In genomic region chr15:79110031-79110430, GRCm38 (mm10) we compare ENCODE assay signal across 8 mouse cellular contexts. TPM values are rescaled to one million over a fixed set of nuclear protein-coding genes. Genes with fewer than 3 reads are reported as not detected.
A peak's percentile ranks its signal among the peaks of the same experiment; 100 is the strongest.
DNase-seq lines count a peak whose midpoint lies in the region; ATAC-seq and TF ChIP-seq lines count a peak whose summit lies in the region.

No protein-coding gene starts in this region.

- no peaks in the 10 kb centered on the region for H3K27me3 ChIP-seq in heart, embryonic 14.5 days (ENCODE audit: control insufficient read depth, insufficient read depth, low read length)
- no peaks in the 10 kb centered on the region for H3K27me3 ChIP-seq in hindbrain, embryonic 14.5 days (ENCODE audit: control insufficient read depth, insufficient read depth, low read length)
- H3K27me3 ChIP-seq in midbrain, embryonic 13.5 days = peaks cover 10% of the 10 kb centered on the region

- DNase-seq in heart, adult 8-10 months (ENCODE audit: low spot score) = no peak
- DNase-seq in hindbrain, embryonic 14.5 days (ENCODE audit: low spot score) = no peak
- DNase-seq in thymus, adult 18-20 months = no peak
- no peak for DNase-seq in gastrocnemius, adult 18-20 months (ENCODE audit: low spot score)
- no peak for DNase-seq in layer of hippocampus, postnatal 25 days (ENCODE audit: extremely low spot score in 1 of 2, low spot score in 1 of 2)

- no peaks in the 10 kb centered on the region for H3K9me3 ChIP-seq in heart, embryonic 14.5 days (ENCODE audit: control insufficient read depth, low read length)
- no peaks in the 10 kb centered on the region for H3K9me3 ChIP-seq in hindbrain, embryonic 14.5 days (ENCODE audit: control insufficient read depth, low read length)
- H3K9me3 ChIP-seq in midbrain, embryonic 13.5 days = no peaks in the 10 kb centered on the region

- H3K36me3 ChIP-seq in heart, embryonic 14.5 days (ENCODE audit: control insufficient read depth, insufficient read depth, low read length) = peaks cover 25% of the 10 kb centered on the region
- peaks cover 6% of the 10 kb centered on the region for H3K36me3 ChIP-seq in hindbrain, embryonic 14.5 days (replicated peaks; ENCODE audit: control insufficient read depth, insufficient read depth)
- H3K36me3 ChIP-seq in midbrain, embryonic 13.5 days = peaks cover 12% of the 10 kb centered on the region

- H3K9ac ChIP-seq in heart, embryonic 14.5 days (ENCODE audit: low read length) = peak overlapping the region; percentile 99
- peak overlapping the region; percentile 93 for H3K9ac ChIP-seq in hindbrain, embryonic 14.5 days
- H3K9ac ChIP-seq in midbrain, embryonic 13.5 days (replicated peaks) = peak overlapping the region; percentile 89

- no peak for TF ChIP-seq POLR2A in bone marrow macrophage, adult 2 months (IDR thresholded peaks at IDR 0.05; ENCODE audit: borderline replicate concordance, low read depth, low read length)

- peak overlapping the region; percentile 95 for H3K4me2 ChIP-seq in heart, embryonic 14.5 days (ENCODE audit: low read length)
- H3K4me2 ChIP-seq in hindbrain, embryonic 14.5 days (replicated peaks) = peak overlapping the region; percentile 98
- peak overlapping the region; percentile 96 for H3K4me2 ChIP-seq in midbrain, embryonic 13.5 days (replicated peaks)

- peak overlapping the region; percentile 94 to 95 for H3K4me3 ChIP-seq in heart, embryonic 14.5 days (ENCODE audit: control insufficient read depth in 1 of 2, insufficient read depth in 1 of 2, low read depth in 1 of 2, low read length in 2 of 2)
- peak overlapping the region; percentile 95 for H3K4me3 ChIP-seq in bone marrow macrophage, adult 2 months (ENCODE audit: insufficient read depth, low read length)
- peak overlapping the region; percentile 91 for H3K4me3 ChIP-seq in hindbrain, embryonic 14.5 days (replicated peaks; ENCODE audit: low read length)
- peak overlapping the region; percentile 88 for H3K4me3 ChIP-seq in midbrain, embryonic 13.5 days (replicated peaks)

- no peak for TF ChIP-seq CTCF in bone marrow macrophage, adult 2 months (IDR thresholded peaks at IDR 0.05; ENCODE audit: low read depth, low read length)

- H3K27ac ChIP-seq in heart, embryonic 14.5 days (replicated peaks in 1 of 2; ENCODE audit: control insufficient read depth in 1 of 2, insufficient read depth in 1 of 2, low read depth in 2 of 2, low read length in 2 of 2) = peak overlapping the region; percentile 95 to 98
- no peak overlapping the region for H3K27ac ChIP-seq in bone marrow macrophage, adult 2 months (ENCODE audit: insufficient read depth, low read depth, low read length)
- 0 out of 2 replicates have a peak overlapping the region, but pooled peaks have one; percentile 41 for H3K27ac ChIP-seq in hindbrain, embryonic 14.5 days
- no peak overlapping the region for H3K27ac ChIP-seq in midbrain, embryonic 13.5 days

- H3K4me1 ChIP-seq in heart, embryonic 14.5 days (ENCODE audit: control insufficient read depth in 2 of 2, insufficient read depth in 2 of 2, low read length in 2 of 2) = peaks cover 26 to 37% of the 10 kb centered on the region in 2 experiments
- H3K4me1 ChIP-seq in bone marrow macrophage, adult 2 months (ENCODE audit: control insufficient read depth, insufficient read depth, low read length) = peaks cover 26% of the 10 kb centered on the region
- peaks cover 33% of the 10 kb centered on the region for H3K4me1 ChIP-seq in hindbrain, embryonic 14.5 days (replicated peaks; ENCODE audit: control insufficient read depth, insufficient read depth, low read length)
- peaks cover 33% of the 10 kb centered on the region for H3K4me1 ChIP-seq in midbrain, embryonic 13.5 days (replicated peaks)

- 9% methylated on average over 9 of the region's 9 CpGs for WGBS in heart, embryonic 14.5 days
- 15% methylated on average over 9 of the region's 9 CpGs for WGBS in hindbrain, embryonic 14.5 days
- 22% methylated on average over 9 of the region's 9 CpGs for WGBS in midbrain, embryonic 13.5 days

- ATAC-seq in heart, embryonic 14.5 days (ENCODE audit: insufficient number of reproducible peaks, insufficient read depth, low FRiP score, low read depth) = no peak
- no peak for ATAC-seq in hindbrain, embryonic 14.5 days (ENCODE audit: low FRiP score)
- ATAC-seq in midbrain, embryonic 13.5 days = no peak

RNA-seq across cellular contexts. Expression of gene Micall1, which starts 1.3 kb away (rescaled TPM):
- 18.9 and 20.2 TPM in 2 replicates for polyA plus RNA-seq in heart, embryonic 14.5 days (2014; fragmentation: Nextera tagmentation; extraction: Ambion mirVana)
- 10 to 100 TPM; 41.2 to 42.2 (median 41.5) TPM for total RNA-seq in heart, adult 8-10 months (2022)
- polyA plus RNA-seq in bone marrow macrophage, adult 2 months (2012; ENCODE audit: insufficient read depth, insufficient read length, missing spikeins) = 16.2 and 16.3 TPM in 2 replicates
- 12.9 and 14.3 TPM in 2 replicates for polyA plus RNA-seq in hindbrain, embryonic 14.5 days (2014; fragmentation: Nextera tagmentation; extraction: Ambion mirVana)
- polyA plus RNA-seq in midbrain, embryonic 13.5 days (2015; fragmentation: Nextera tagmentation; extraction: Ambion mirVana) = 8.6 and 9.5 TPM in 2 replicates
- 10 to 100 TPM; 10.3 to 10.8 TPM for total RNA-seq in gastrocnemius, adult 18-20 months (2021)
- total RNA-seq in layer of hippocampus, postnatal 25 days (2021) = 10 to 100 TPM; 34.3 to 41.6 TPM

RNA-seq across cellular contexts. Expression of gene Polr2f, which starts 30.8 kb away (rescaled TPM):
- polyA plus RNA-seq in heart, embryonic 14.5 days (2014; fragmentation: Nextera tagmentation; extraction: Ambion mirVana) = 271 and 299 TPM in 2 replicates
- 100 to 1,000 TPM; 124 to 149 (median 135) TPM for total RNA-seq in heart, adult 8-10 months (2022)
- polyA plus RNA-seq in bone marrow macrophage, adult 2 months (2012; ENCODE audit: insufficient read depth, insufficient read length, missing spikeins) = 107 and 110 TPM in 2 replicates
- polyA plus RNA-seq in hindbrain, embryonic 14.5 days (2014; fragmentation: Nextera tagmentation; extraction: Ambion mirVana) = 273 and 298 TPM in 2 replicates
- polyA plus RNA-seq in midbrain, embryonic 13.5 days (2015; fragmentation: Nextera tagmentation; extraction: Ambion mirVana) = 295 and 296 TPM in 2 replicates
- 10 to 100 TPM; 69.3 to 76.8 TPM for total RNA-seq in gastrocnemius, adult 18-20 months (2021)
- 100 to 1,000 TPM; 104 to 112 TPM for total RNA-seq in layer of hippocampus, postnatal 25 days (2021)

RNA-seq across cellular contexts. Expression of gene 1700088E04Rik, which starts 31.0 kb away (rescaled TPM):
- 5.6 and 8.4 TPM in 2 replicates for polyA plus RNA-seq in heart, embryonic 14.5 days (2014; fragmentation: Nextera tagmentation; extraction: Ambion mirVana)
- 1 to 10 TPM; 1.6 to 2.7 (median 2.4) TPM for total RNA-seq in heart, adult 8-10 months (2022)
- 1.6 TPM in 1 of 2 replicates, not detected in the other for polyA plus RNA-seq in bone marrow macrophage, adult 2 months (2012; ENCODE audit: insufficient read depth, insufficient read length, missing spikeins)
- polyA plus RNA-seq in hindbrain, embryonic 14.5 days (2014; fragmentation: Nextera tagmentation; extraction: Ambion mirVana) = 18.3 and 19.1 TPM in 2 replicates
- 14.0 and 16.6 TPM in 2 replicates for polyA plus RNA-seq in midbrain, embryonic 13.5 days (2015; fragmentation: Nextera tagmentation; extraction: Ambion mirVana)
- 1 to 10 TPM; 1.1 to 1.2 TPM for total RNA-seq in gastrocnemius, adult 18-20 months (2021)
- total RNA-seq in layer of hippocampus, postnatal 25 days (2021) = 1 to 10 TPM; 9.1 to 9.6 TPM

RNA-seq across cellular contexts. Expression of gene Eif3l, which starts 35.1 kb away (rescaled TPM):
- 144 and 153 TPM in 2 replicates for polyA plus RNA-seq in heart, embryonic 14.5 days (2014; fragmentation: Nextera tagmentation; extraction: Ambion mirVana)
- total RNA-seq in heart, adult 8-10 months (2022) = 10 to 100 TPM; 70.2 to 76.0 (median 74.9) TPM
- polyA plus RNA-seq in bone marrow macrophage, adult 2 months (2012; ENCODE audit: insufficient read depth, insufficient read length, missing spikeins) = 99.4 and 114 TPM in 2 replicates
- 170 and 177 TPM in 2 replicates for polyA plus RNA-seq in hindbrain, embryonic 14.5 days (2014; fragmentation: Nextera tagmentation; extraction: Ambion mirVana)
- 180 and 186 TPM in 2 replicates for polyA plus RNA-seq in midbrain, embryonic 13.5 days (2015; fragmentation: Nextera tagmentation; extraction: Ambion mirVana)
- 10 to 100 TPM; 52.6 to 54.1 TPM for total RNA-seq in gastrocnemius, adult 18-20 months (2021)
- total RNA-seq in layer of hippocampus, postnatal 25 days (2021) = 10 to 100 TPM; 71.9 to 74.9 TPM

RNA-seq across cellular contexts. Expression of gene Ankrd54, which starts 47.3 kb away (rescaled TPM):
- 20.2 and 23.0 TPM in 2 replicates for polyA plus RNA-seq in heart, embryonic 14.5 days (2014; fragmentation: Nextera tagmentation; extraction: Ambion mirVana)
- 1 to 10 TPM; 6.3 to 8.0 (median 7.6) TPM for total RNA-seq in heart, adult 8-10 months (2022)
- polyA plus RNA-seq in bone marrow macrophage, adult 2 months (2012; ENCODE audit: insufficient read depth, insufficient read length, missing spikeins) = 14.0 TPM in 2 replicates
- polyA plus RNA-seq in hindbrain, embryonic 14.5 days (2014; fragmentation: Nextera tagmentation; extraction: Ambion mirVana) = 42.2 and 53.1 TPM in 2 replicates
- 52.6 and 56.4 TPM in 2 replicates for polyA plus RNA-seq in midbrain, embryonic 13.5 days (2015; fragmentation: Nextera tagmentation; extraction: Ambion mirVana)
- total RNA-seq in gastrocnemius, adult 18-20 months (2021) = 1 to 10 TPM; 4.1 to 4.5 TPM
- total RNA-seq in layer of hippocampus, postnatal 25 days (2021) = 10 to 100 TPM; 17.2 to 17.3 TPM

Comparison
In these comparisons a context has a peak if more than half of its experiments do, and no peak if none do; other contexts are left out.
1. H3K27ac ChIP-seq: peak in heart, embryonic 14.5 days (2 of 2) and hindbrain, embryonic 14.5 days (single experiment); none in bone marrow macrophage, adult 2 months (single experiment) and midbrain, embryonic 13.5 days (single experiment).
2. Peak in every context shown above with its lines, with median percentiles within 50 percentile points of each other: H3K4me2 ChIP-seq, H3K4me3 ChIP-seq and H3K9ac ChIP-seq.